Mouse (Mus musculus): ENCODE measurements around the gene Tfpt.
"Not testable (repeated sequence)": the region's sequence is repeated elsewhere in the genome, so short reads cannot be mapped to it uniquely, and the experiment has no call there.

The Tfpt gene

DNA sequence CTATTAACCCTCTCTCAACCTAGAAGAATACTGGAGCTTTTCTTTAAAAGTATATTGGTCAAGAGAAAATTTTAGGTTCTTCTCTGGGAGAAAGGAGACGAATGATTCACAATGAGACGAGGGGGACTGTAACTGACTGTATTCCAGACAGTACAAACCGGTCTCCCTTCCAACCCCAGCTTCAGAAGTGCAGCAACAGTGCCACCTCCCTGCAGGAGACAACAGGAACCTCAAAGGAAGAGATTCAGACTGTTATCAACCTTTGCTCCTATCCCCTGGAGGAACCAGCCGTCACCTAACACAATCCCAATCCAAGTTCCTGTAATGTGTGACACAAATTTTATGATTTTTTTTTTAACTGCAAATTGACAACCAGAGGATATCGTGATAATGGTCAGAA is 55.5 kb downstream of the Tfpt start:
- DNase-seq (ENCODE audit: low spot score): no peak

DNA sequence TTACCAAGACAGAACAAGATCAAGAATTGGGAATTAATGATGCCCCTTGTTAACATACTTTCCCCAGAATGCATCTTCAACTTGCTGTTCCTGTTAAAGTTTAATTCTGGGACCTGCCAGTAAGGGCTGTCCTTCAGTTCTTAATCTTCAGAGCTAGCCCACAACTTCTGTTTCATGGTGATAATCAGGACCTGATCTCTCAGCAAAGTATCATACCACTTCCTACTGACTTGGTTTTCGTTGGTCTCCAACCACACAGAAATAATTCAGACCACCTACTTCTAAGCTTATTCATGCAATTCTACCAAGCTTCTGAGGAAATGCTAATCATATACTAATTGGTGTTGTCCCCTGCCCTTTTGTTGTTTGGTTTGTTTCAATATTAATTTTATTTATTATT is 57.9 kb downstream of the Tfpt start:
- no peak for DNase-seq (ENCODE audit: low spot score)

DNA sequence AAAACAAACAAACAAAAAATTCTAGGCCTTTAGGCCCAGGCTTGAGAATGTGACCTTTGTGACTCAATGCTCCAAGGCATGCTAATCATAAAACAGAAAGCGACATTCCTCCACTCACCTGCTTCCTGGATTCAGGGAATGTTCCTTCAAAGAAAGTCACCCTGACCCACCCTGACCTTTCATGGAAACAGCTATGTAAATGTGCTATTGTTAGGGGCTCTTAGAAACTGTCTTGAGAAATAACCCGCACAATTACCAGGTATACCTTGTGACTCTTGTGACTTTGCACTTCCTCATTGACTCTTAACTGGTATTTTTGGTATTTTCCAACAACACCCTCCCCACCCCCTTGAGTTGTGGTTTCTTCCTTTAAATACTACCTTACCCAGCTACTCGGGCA is 59.1 kb downstream of the Tfpt start:
- not testable (repeated sequence) for DNase-seq (ENCODE audit: low spot score)
